Mouse (Mus musculus) embryonic fibroblast, embryonic 13.5 days (primary cell): Measurements from ENCODE around the gene Rnf8. TPM values are rescaled to one million over a fixed set of nuclear protein-coding genes. Genes with fewer than 3 reads are reported as not detected.

Experiments
- H3K27ac ChIP-seq: 2 replicates; pipeline ENCODE4 v1.5.1; 2012; ENCODE audit warnings: low read length, control low read depth, inconsistent platforms; ENCODE audit not compliant: insufficient read depth
- H3K4me1 ChIP-seq: 2 replicates; pipeline ENCODE4 v1.6.1; 2011; ENCODE audit warnings: low read length; ENCODE audit not compliant: control insufficient read depth, insufficient read depth
- H3K4me3 ChIP-seq: 2 replicates; pipeline ENCODE4 v1.5.1; 2011; ENCODE audit warnings: mild to moderate bottlenecking, control low read depth, low read length; ENCODE audit not compliant: insufficient read depth
- CTCF ChIP-seq: IDR thresholded peaks from 2 replicates; pipeline ENCODE4 v1.5.1; 2011; ENCODE audit warnings: mild to moderate bottlenecking, control low read depth, low read length, moderate library complexity, borderline replicate concordance; ENCODE audit not compliant: insufficient read depth
- POLR2A ChIP-seq: IDR thresholded peaks from 2 replicates; pipeline ENCODE4 v1.6.1; 2011; ENCODE audit warnings: low read depth, mild to moderate bottlenecking, control low read depth, low read length, moderate library complexity
- polyA plus RNA-seq: library from polyadenylated mRNA; stranded (reverse); fragments of >200 nt; gene quantifications from 2 replicates; pipeline ENCODE4 v1.2.4, GENCODE M21; 2011; ENCODE audit warnings: low read depth; ENCODE audit not compliant: missing spikeins, insufficient read length

Rnf8 gene
- polyA plus RNA-seq, 1 experiment, result 32.4 TPM

DNA sequence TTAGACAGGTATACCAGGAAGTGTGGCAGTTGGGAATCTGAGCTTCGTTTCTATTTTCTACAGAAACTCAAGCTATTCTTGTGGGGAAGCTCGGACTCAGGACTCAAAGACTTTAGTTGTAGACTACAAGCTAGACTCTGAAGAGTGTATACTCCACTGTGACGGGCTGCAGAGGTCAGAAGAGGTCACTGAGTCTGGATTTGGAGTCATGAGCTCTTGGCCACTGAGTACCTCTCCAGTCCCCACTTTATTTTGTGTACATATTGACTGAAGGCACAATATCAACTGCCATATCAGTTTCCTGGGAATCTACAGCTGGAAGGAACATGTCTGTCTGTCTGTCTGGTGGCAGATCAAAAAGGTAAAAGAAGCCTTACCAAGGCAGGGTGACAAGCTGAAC, 4.6 kb downstream of the Rnf8 start:
- Histone ChIP-seq H3K4me3 (no peak overlapping the region), H3K27ac (no peak overlapping the region), H3K4me1 (no peaks in the 10 kb centered on the region)
- TF ChIP-seq POLR2A, result no peak
- no peak for TF ChIP-seq CTCF

DNA sequence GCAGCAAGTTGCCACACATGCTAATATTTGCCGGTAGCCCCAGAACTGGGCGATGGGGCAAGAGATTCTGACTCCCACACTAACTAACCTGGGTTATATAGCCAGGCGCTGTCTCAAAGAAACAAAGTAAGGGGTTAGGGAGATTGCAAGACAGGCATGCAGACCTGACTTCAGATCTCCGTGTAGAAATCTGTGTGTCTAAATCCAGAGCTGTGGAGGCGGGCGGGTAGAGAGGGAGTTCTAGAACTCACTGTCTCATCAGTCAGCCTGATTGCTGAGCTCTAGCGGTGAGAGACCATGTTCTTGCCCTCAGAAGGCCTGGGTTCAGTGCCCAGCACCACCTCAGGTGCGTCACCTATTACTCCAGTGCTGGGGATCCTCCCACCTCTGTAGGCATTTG, 8.9 kb downstream of the Rnf8 start:
- Histone ChIP-seq H3K4me1 (no peaks in the 10 kb centered on the region), H3K4me3 (no peak overlapping the region), H3K27ac (no peak overlapping the region)
- TF ChIP-seq POLR2A (no peak), CTCF (no peak)

DNA sequence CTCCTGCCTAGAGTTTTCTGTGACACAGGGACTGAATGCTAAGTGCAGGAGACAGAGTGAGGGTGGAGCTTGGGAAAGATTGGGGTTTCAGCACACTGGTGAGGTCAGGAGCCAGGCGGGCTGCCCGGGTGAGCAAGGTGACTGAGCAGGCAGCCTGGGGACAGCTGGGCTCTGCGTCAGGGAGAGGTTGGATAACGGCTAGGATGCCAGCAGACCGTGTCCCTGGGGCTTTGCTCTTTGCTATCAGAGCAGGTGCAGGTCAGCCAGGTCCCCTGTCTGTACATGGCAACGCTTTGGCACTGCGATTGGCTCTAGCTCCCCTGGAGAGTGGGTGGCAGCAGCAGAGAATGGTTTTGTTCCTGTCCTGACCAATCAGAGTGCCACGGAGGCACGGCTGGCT, 12.7 kb downstream of the Rnf8 start:
- Histone ChIP-seq H3K4me3 (no peak overlapping the region), H3K27ac (no peak overlapping the region), H3K4me1 (no peaks in the 10 kb centered on the region)
- no peak for TF ChIP-seq POLR2A
- no peak for TF ChIP-seq CTCF

- TF ChIP-seq CTCF (no peak), POLR2A (no peak)
- Histone ChIP-seq H3K27ac (no peak overlapping the region), H3K4me3 (no peak overlapping the region), H3K4me1 (no peaks in the 10 kb centered on the region)
These were observed 14.4 kb downstream of the Rnf8 start for GRCm38 (mm10) chr17:29628946-29629345.

GRCm38 (mm10) chr17:29629620-29630019, 15.0 kb downstream of the Rnf8 start:
- H3K27ac ChIP-seq, result no peak overlapping the region
- no peaks in the 10 kb centered on the region for H3K4me1 ChIP-seq
- TF ChIP-seq POLR2A (no peak), CTCF (no peak)
- H3K4me3 ChIP-seq, result no peak overlapping the region

DNA sequence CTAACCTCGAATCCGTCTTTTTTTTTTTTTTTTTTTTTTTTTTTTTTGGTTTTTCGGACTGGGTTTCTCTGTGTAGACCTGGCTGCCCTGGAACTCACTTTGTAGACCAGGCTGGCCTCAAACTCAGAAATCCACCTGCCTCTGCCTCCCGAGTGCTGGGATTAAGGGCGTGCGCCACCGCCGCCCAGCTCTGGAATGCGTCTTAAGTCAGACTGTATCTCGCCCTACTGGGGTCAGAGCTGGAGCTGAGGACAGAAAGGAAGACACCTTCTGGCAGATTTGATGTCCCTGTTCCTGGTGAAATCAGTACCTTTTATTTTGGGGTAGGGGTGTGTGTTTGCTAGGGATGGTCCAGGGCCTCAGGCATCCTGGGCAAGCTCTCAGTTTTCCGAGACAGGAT, 17.7 kb downstream of the Rnf8 start:
- no peak for TF ChIP-seq POLR2A
- TF ChIP-seq CTCF, result no peak
- H3K4me3 ChIP-seq, result no peak overlapping the region
- no peak overlapping the region for H3K27ac ChIP-seq
- H3K4me1 ChIP-seq, result no peaks in the 10 kb centered on the region

GRCm38 (mm10) chr17:29635492-29635891, 20.9 kb downstream of the Rnf8 start:
- Histone ChIP-seq H3K27ac (no peak overlapping the region), H3K4me3 (no peak overlapping the region), H3K4me1 (no peaks in the 10 kb centered on the region)
- TF ChIP-seq POLR2A (no peak), CTCF (no peak)

- Histone ChIP-seq H3K27ac (no peak overlapping the region), H3K4me1 (no peaks in the 10 kb centered on the region), H3K4me3 (no peak overlapping the region)
- TF ChIP-seq CTCF, result peak; percentile 69; the same call in 1 of the 2 replicates
- TF ChIP-seq POLR2A, result no peak
These were observed 21.5 kb downstream of the Rnf8 start for GRCm38 (mm10) chr17:29636118-29636517.

DNA sequence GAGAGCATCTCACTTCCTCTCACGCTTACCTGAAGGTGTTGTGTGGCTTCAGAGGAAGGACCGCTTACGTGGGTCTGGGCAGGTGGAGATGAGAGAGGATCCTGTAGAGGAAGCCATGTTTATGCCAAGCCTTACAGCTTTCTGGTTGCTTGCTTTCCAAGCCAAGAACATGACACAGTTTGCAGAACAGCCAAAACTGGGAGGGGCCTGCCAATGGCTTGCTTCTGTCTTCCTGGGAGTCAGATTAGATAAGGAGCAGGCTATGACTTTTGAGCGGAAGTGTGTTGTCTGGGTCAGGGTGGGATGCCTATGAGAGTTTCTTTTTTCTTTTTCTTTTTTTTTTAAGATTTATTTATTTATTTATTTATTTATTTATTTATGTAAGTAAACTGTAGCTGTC, 22.8 kb downstream of the Rnf8 start:
- no peaks in the 10 kb centered on the region for H3K4me1 ChIP-seq
- no peak overlapping the region for H3K27ac ChIP-seq
- no peak overlapping the region for H3K4me3 ChIP-seq
- TF ChIP-seq CTCF (no peak), POLR2A (no peak)

- TF ChIP-seq POLR2A (no peak), CTCF (no peak)
- no peak overlapping the region for H3K27ac ChIP-seq
- no peak overlapping the region for H3K4me3 ChIP-seq
- H3K4me1 ChIP-seq, result no peaks in the 10 kb centered on the region
These were observed 23.3 kb downstream of the Rnf8 start for GRCm38 (mm10) chr17:29637895-29638294.

DNA sequence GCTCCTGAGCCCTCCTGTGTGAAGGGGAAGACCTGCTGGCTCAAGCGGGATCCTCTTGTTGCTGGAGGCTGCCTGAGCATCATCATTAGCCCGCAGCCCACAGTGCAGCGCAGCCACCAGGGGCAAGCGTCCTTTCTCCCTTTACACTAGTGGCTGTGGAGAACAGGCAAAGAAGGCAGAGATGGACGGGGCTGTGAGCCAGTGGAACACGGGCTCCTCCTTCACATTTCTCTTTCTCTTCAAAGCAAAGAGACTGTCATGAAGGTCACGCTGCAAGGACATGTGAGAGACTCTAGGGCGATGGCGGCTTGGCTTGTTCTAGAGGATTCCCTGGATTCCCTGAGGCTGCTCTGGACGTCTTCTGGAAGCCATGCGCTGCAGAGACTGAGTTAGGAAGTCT, 26.4 kb downstream of the Rnf8 start:
- Histone ChIP-seq H3K27ac (no peak overlapping the region), H3K4me1 (no peaks in the 10 kb centered on the region), H3K4me3 (no peak overlapping the region)
- TF ChIP-seq POLR2A (no peak), CTCF (no peak)

- Histone ChIP-seq H3K4me1 (no peaks in the 10 kb centered on the region), H3K27ac (no peak overlapping the region), H3K4me3 (no peak overlapping the region)
- TF ChIP-seq POLR2A, result no peak
- no peak for TF ChIP-seq CTCF
These were observed 27.6 kb downstream of the Rnf8 start for GRCm38 (mm10) chr17:29642219-29642618.
